22 mouse cellular contexts compared by ENCODE assay signal in genomic region chr1:88798473-88798872, GRCm38 (mm10).
DNase-seq lines count a peak whose midpoint lies in the region; ATAC-seq and TF ChIP-seq lines count a peak whose summit lies in the region.
"Had no signal": no experiment of that assay in that cellular context is flagged by ENCODE, and none has a peak within 500 bp of the region (broad histone marks: within the 10 kb centered on the region; RNA-seq: fewer than 3 reads in every experiment).

No protein-coding gene starts in this region.

- peaks cover 25% of the 10 kb centered on the region for H3K4me1 ChIP-seq in midbrain, embryonic 12.5 days
- no peaks in the 10 kb centered on the region for H3K4me1 ChIP-seq in midbrain, postnatal 0 days (ENCODE audit: insufficient read depth, low read length)
- H3K4me1 ChIP-seq in stomach, embryonic 14.5 days (ENCODE audit: control insufficient read depth, insufficient read depth, low read length): peaks cover 29% of the 10 kb centered on the region

- H3K9ac ChIP-seq in midbrain, embryonic 12.5 days (replicated peaks): no peak overlapping the region
- no peak overlapping the region for H3K9ac ChIP-seq in midbrain, postnatal 0 days (replicated peaks; ENCODE audit: low read length, poor library complexity, severe bottlenecking)
- H3K9ac ChIP-seq in stomach, embryonic 14.5 days (replicated peaks; ENCODE audit: low read depth, low read length): no peak overlapping the region
- H3K9ac ChIP-seq: embryonic facial prominence, embryonic 12.5 days; forebrain, embryonic 15.5 days; heart, embryonic 13.5 days; hindbrain, embryonic 13.5 days had no signal

- H3K27ac ChIP-seq in midbrain, embryonic 12.5 days (replicated peaks): peak overlapping the region; percentile 73; the same call in 1 of the 2 replicates
- H3K27ac ChIP-seq in midbrain, postnatal 0 days (ENCODE audit: low read depth, low read length): no peak overlapping the region
- H3K27ac ChIP-seq in stomach, embryonic 14.5 days (ENCODE audit: low read length): peak overlapping the region; percentile 71; the same call in 1 of the 2 replicates
- H3K27ac ChIP-seq: embryonic facial prominence, embryonic 12.5 days; forebrain, embryonic 15.5 days; heart, embryonic 13.5 days; hindbrain, embryonic 13.5 days had no signal

- no peak overlapping the region for H3K4me2 ChIP-seq in midbrain, embryonic 12.5 days (replicated peaks)
- H3K4me2 ChIP-seq in midbrain, postnatal 0 days (ENCODE audit: low read depth, low read length, poor library complexity, severe bottlenecking): no peak overlapping the region
- no peak overlapping the region for H3K4me2 ChIP-seq in stomach, embryonic 14.5 days (replicated peaks; ENCODE audit: low read depth, low read length)
- H3K4me2 ChIP-seq: embryonic facial prominence, embryonic 12.5 days; forebrain, embryonic 15.5 days; heart, embryonic 13.5 days; hindbrain, embryonic 13.5 days had no signal

- no peak overlapping the region for H3K4me3 ChIP-seq in midbrain, embryonic 12.5 days
- no peak overlapping the region for H3K4me3 ChIP-seq in midbrain, postnatal 0 days (ENCODE audit: low read depth, low read length)
- no peak overlapping the region for H3K4me3 ChIP-seq in stomach, embryonic 14.5 days (ENCODE audit: low read depth, low read length)
- H3K4me3 ChIP-seq: embryonic facial prominence, embryonic 12.5 days; forebrain, embryonic 15.5 days; heart, embryonic 13.5 days; hindbrain, embryonic 13.5 days had no signal

- 0 out of 2 replicates have a peak, but pooled peaks have one; percentile 16 for ATAC-seq in midbrain, embryonic 12.5 days (ENCODE audit: low FRiP score, low read depth)
- ATAC-seq in midbrain, postnatal 0 days (ENCODE audit: low FRiP score): no peak
- ATAC-seq in stomach, embryonic 14.5 days (ENCODE audit: insufficient number of reproducible peaks, insufficient read depth, low FRiP score, low read depth): no peak
- ATAC-seq in megakaryocyte, adult 5-6 weeks (ENCODE audit: poor library complexity, severe bottlenecking): no peak
- ATAC-seq: CD4-positive, CD25-positive, alpha-beta regulatory T cell, adult 4 months; forebrain, embryonic 15.5 days; Patski had no signal

- H3K36me3 ChIP-seq in midbrain, embryonic 12.5 days: no peaks in the 10 kb centered on the region
- no peaks in the 10 kb centered on the region for H3K36me3 ChIP-seq in midbrain, postnatal 0 days (ENCODE audit: insufficient read depth, low read length)
- no peaks in the 10 kb centered on the region for H3K36me3 ChIP-seq in stomach, embryonic 14.5 days (ENCODE audit: control insufficient read depth, insufficient read depth, low read length)
- H3K36me3 ChIP-seq: embryonic facial prominence, embryonic 12.5 days; forebrain, embryonic 15.5 days; heart, embryonic 13.5 days; hindbrain, embryonic 13.5 days had no signal

- TF ChIP-seq CTCF in midbrain, postnatal 0 days (IDR thresholded peaks at IDR 0.05): no peak

- H3K9me3 ChIP-seq in midbrain, embryonic 12.5 days: 0 out of 2 replicates have a peak, but pooled peaks cover 7% of the 10 kb centered on the region
- H3K9me3 ChIP-seq in midbrain, postnatal 0 days (ENCODE audit: low read length): no peaks in the 10 kb centered on the region
- H3K9me3 ChIP-seq in stomach, embryonic 14.5 days (ENCODE audit: control insufficient read depth, low read depth, low read length): peaks cover 11% of the 10 kb centered on the region
- H3K9me3 ChIP-seq: embryonic facial prominence, embryonic 12.5 days; forebrain, embryonic 15.5 days; hindbrain, embryonic 13.5 days had no signal

- DNase-seq in heart, adult 11 months: peak; percentile 76
- DNase-seq in heart, postnatal 4 days: no peak
- DNase-seq in midbrain, postnatal 0 days (ENCODE audit: low spot score): no peak
- no peak for DNase-seq in neural tube, embryonic 10.5 days (ENCODE audit: extremely low spot score, low spot score)
- no peak for DNase-seq in kidney, adult 18-20 months
- DNase-seq: adrenal gland, adult 8-10 months; adrenal gland, postnatal 36 days; B cell, adult 2 months; cerebellum, adult 2 months; cerebellum, postnatal 14 days; embryo, embryonic 11 days; gastrocnemius, postnatal 10 days; heart, postnatal 36 days had no signal

- H3K27me3 ChIP-seq in midbrain, embryonic 12.5 days: no peaks in the 10 kb centered on the region; the same call in 1 of the 2 replicates
- no peaks in the 10 kb centered on the region for H3K27me3 ChIP-seq in midbrain, postnatal 0 days (ENCODE audit: insufficient read depth, low read length)
- no peaks in the 10 kb centered on the region for H3K27me3 ChIP-seq in stomach, embryonic 14.5 days (ENCODE audit: control insufficient read depth, insufficient read depth, low read length)
- H3K27me3 ChIP-seq: embryonic facial prominence, embryonic 12.5 days; forebrain, embryonic 15.5 days; heart, embryonic 13.5 days; hindbrain, embryonic 13.5 days; Patski had no signal

- WGBS in midbrain, embryonic 12.5 days: 47% methylated on average over 14 of the region's 14 CpGs
- 48% methylated on average over 14 of the region's 14 CpGs for WGBS in midbrain, postnatal 0 days
- 42% methylated on average over 14 of the region's 14 CpGs for WGBS in stomach, embryonic 14.5 days
